ENCODE assay signal across 7 mouse cellular contexts in the genomic region with DNA sequence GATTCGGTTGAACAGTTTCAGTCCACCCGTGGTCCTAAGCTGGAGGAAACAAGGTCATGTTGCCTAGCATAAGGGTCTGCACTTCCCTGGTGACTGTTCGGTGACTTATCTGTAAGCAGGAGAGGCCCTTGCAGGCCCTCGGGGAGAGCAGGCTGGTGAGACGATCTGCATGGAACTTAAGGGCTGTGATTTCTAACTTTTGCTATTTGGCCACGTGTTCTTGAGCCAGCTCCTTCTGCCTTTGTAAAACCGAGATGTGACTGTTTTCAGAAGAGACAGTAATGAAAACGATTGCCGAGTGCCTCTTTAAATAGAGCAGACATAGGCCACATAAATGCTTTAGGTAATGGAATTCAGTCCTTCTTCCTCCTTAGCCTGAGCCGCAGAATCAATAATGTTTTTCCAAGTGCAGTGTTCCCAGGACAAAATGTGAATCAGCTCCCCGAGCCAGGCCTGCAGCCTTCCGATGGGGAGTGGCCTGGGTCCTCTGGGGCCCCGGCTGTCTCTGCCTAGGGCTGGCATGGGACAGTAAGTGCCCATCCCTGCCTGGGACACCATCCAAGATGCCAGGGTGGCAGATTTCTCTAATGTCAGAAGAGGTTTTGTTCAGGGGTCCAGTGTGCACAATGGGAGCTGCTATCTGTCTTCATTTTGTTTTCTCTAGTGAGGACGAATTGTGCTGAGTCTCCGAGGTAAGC. TPM values are rescaled to one million over a fixed set of nuclear protein-coding genes. Genes with fewer than 3 reads are reported as not detected.
DNase-seq lines count a peak whose midpoint lies in the region; ATAC-seq and TF ChIP-seq lines count a peak whose summit lies in the region.

No protein-coding gene starts in this region.

- no peak for DNase-seq in layer of hippocampus, adult 2 months (ENCODE audit: low spot score in 2 of 2)
- no peak for DNase-seq in layer of hippocampus, postnatal 36 days
- DNase-seq in embryonic facial prominence, embryonic 14.5 days (ENCODE audit: low spot score), result no peak
- peak; percentile 71 for DNase-seq in hindbrain, postnatal 0 days (ENCODE audit: low spot score)
- no peak for DNase-seq in retina, embryonic 14.5 days (ENCODE audit: low spot score)

- no peaks in the 10 kb centered on the region for H3K36me3 ChIP-seq in embryonic facial prominence, embryonic 14.5 days (ENCODE audit: control insufficient read depth, insufficient read depth, low read length)
- no peaks in the 10 kb centered on the region for H3K36me3 ChIP-seq in hindbrain, postnatal 0 days (ENCODE audit: insufficient read depth, low read length)
- H3K36me3 ChIP-seq in neural tube, embryonic 15.5 days, result no peaks in the 10 kb centered on the region

- no peaks in the 10 kb centered on the region for H3K9me3 ChIP-seq in embryonic facial prominence, embryonic 14.5 days (ENCODE audit: control insufficient read depth, low read length)
- H3K9me3 ChIP-seq in hindbrain, postnatal 0 days (ENCODE audit: low read length), result no peaks in the 10 kb centered on the region
- H3K9me3 ChIP-seq in neural tube, embryonic 15.5 days (replicated peaks), result no peaks in the 10 kb centered on the region

- no peak for TF ChIP-seq CTCF in layer of hippocampus, adult 2 months (conservative IDR thresholded peaks at IDR 0.05)
- TF ChIP-seq CTCF in hindbrain, postnatal 0 days (IDR thresholded peaks at IDR 0.05; ENCODE audit: low read depth), result no peak

- no peak overlapping the region for H3K4me2 ChIP-seq in embryonic facial prominence, embryonic 14.5 days (ENCODE audit: low read depth, low read length)
- H3K4me2 ChIP-seq in hindbrain, postnatal 0 days (ENCODE audit: low read depth, low read length), result no peak overlapping the region
- 0 out of 2 replicates have a peak overlapping the region, but pooled peaks have one; percentile 1 for H3K4me2 ChIP-seq in neural tube, embryonic 15.5 days

- no peak overlapping the region for H3K4me3 ChIP-seq in layer of hippocampus, adult 2 months
- no peak overlapping the region for H3K4me3 ChIP-seq in embryonic facial prominence, embryonic 14.5 days (ENCODE audit: low read depth, low read length)
- no peak overlapping the region for H3K4me3 ChIP-seq in hindbrain, postnatal 0 days (ENCODE audit: low read length)
- H3K4me3 ChIP-seq in neural tube, embryonic 15.5 days (replicated peaks), result no peak overlapping the region

- H3K9ac ChIP-seq in embryonic facial prominence, embryonic 14.5 days (ENCODE audit: low read depth, low read length), result no peak overlapping the region
- H3K9ac ChIP-seq in hindbrain, postnatal 0 days (replicated peaks; ENCODE audit: low read length), result no peak overlapping the region
- H3K9ac ChIP-seq in neural tube, embryonic 15.5 days (replicated peaks), result no peak overlapping the region

- 23% methylated on average over 15 of the region's 15 CpGs for WGBS in embryonic facial prominence, embryonic 14.5 days
- WGBS in hindbrain, postnatal 0 days, result 20% methylated on average over 15 of the region's 15 CpGs
- WGBS in neural tube, embryonic 15.5 days, result 34% methylated on average over 15 of the region's 15 CpGs

- peak overlapping the region; percentile 40 for H3K27ac ChIP-seq in layer of hippocampus, adult 2 months
- H3K27ac ChIP-seq in embryonic facial prominence, embryonic 14.5 days (replicated peaks; ENCODE audit: low read depth, low read length), result peak overlapping the region; percentile 83
- peak overlapping the region; percentile 76 for H3K27ac ChIP-seq in hindbrain, postnatal 0 days
- H3K27ac ChIP-seq in neural tube, embryonic 15.5 days (replicated peaks), result peak overlapping the region; percentile 75

- H3K4me1 ChIP-seq in embryonic facial prominence, embryonic 14.5 days (ENCODE audit: control insufficient read depth, insufficient read depth, low read length), result peaks cover 37% of the 10 kb centered on the region
- peaks cover 33% of the 10 kb centered on the region for H3K4me1 ChIP-seq in hindbrain, postnatal 0 days (ENCODE audit: insufficient read depth, low read length)
- peaks cover 42% of the 10 kb centered on the region for H3K4me1 ChIP-seq in neural tube, embryonic 15.5 days

- H3K27me3 ChIP-seq in embryonic facial prominence, embryonic 14.5 days (replicated peaks; ENCODE audit: control insufficient read depth, insufficient read depth, low read length), result no peaks in the 10 kb centered on the region
- H3K27me3 ChIP-seq in hindbrain, postnatal 0 days (ENCODE audit: insufficient read depth, low read length), result no peaks in the 10 kb centered on the region
- H3K27me3 ChIP-seq in neural tube, embryonic 15.5 days (replicated peaks), result 0 out of 2 replicates have a peak, but pooled peaks cover 3% of the 10 kb centered on the region

- no peak for ATAC-seq in embryonic facial prominence, embryonic 14.5 days (ENCODE audit: low read depth)
- peak; percentile 63 for ATAC-seq in hindbrain, postnatal 0 days
- peak; percentile 65 for ATAC-seq in neural tube, embryonic 15.5 days (ENCODE audit: low FRiP score)
- no peak for ATAC-seq in megakaryocyte progenitor cell, adult 5-6 weeks (replicated peaks; ENCODE audit: poor library complexity)

RNA-seq across cellular contexts. Expression of a gene that starts 34.8 kb away (rescaled TPM):
- total RNA-seq in layer of hippocampus, adult 2 months (2021), result 10 to 100 TPM; 62.7 to 67.2 TPM
- total RNA-seq in layer of hippocampus, postnatal 36 days (2021), result 10 to 100 TPM; 65.2 to 76.7 TPM
- polyA plus RNA-seq in embryonic facial prominence, embryonic 14.5 days (2014; fragmentation: Nextera tagmentation; extraction: Ambion mirVana), result 166 and 175 TPM in 2 replicates
- 61.4 and 63.9 TPM in 2 replicates for total RNA-seq in hindbrain, postnatal 0 days (2014; rRNA removed)
- 168 and 179 TPM in 2 replicates for polyA plus RNA-seq in hindbrain, postnatal 0 days (2015; fragmentation: Nextera tagmentation; extraction: Ambion mirVana)
- polyA plus RNA-seq in neural tube, embryonic 15.5 days (2015; fragmentation: Nextera tagmentation; extraction: Ambion mirVana), result 132 and 140 TPM in 2 replicates
- total RNA-seq in megakaryocyte progenitor cell, adult 5-6 weeks (2015), result 157 and 164 TPM in 2 replicates
- 123 and 133 TPM in 2 replicates for total RNA-seq in megakaryocyte progenitor cell, adult 5-6 weeks (2017)

Comparison
In these comparisons a context has a peak if more than half of its experiments do, and no peak if none do; other contexts are left out.
1. ATAC-seq: peak in hindbrain, postnatal 0 days (single experiment) and neural tube, embryonic 15.5 days (single experiment); none in embryonic facial prominence, embryonic 14.5 days (single experiment) and megakaryocyte progenitor cell, adult 5-6 weeks (single experiment).
2. Peak in every context shown above with its lines, with median percentiles within 50 percentile points of each other: H3K27ac ChIP-seq.